Mouse (Mus musculus) heart, postnatal 10 days (tissue): ENCODE data around the gene Ckmt1. TPM values are rescaled to one million over a fixed set of nuclear protein-coding genes. Genes with fewer than 3 reads are reported as not detected.
A peak's percentile ranks its signal among the peaks of the same experiment; 100 is the strongest.

ENCODE experiments used
- DNase-seq, 2 experiments: peaks; one replicate each; pipeline ENCODE4 v3.0.0; 2021
- intact Hi-C: fragments of 180-260 bp; cut with DNase I; formaldehyde crosslinking; loops from one replicate; pipeline ENCODE4 v1.15.1; 2025
- total RNA-seq, 2 experiments: library from RNA; stranded (reverse); gene quantifications; 2 replicates each; pipeline ENCODE4 v1.2.3; 2021

Ckmt1 gene
- total RNA-seq, 2 experiments from 2014 or later, result 1.3 to 1.6 TPM

GRCm38 (mm10) chr2:121408160-121408559 is 50.6 kb downstream of the Ckmt1 start:
- intact Hi-C loops, result no loop called here
- DNase-seq, result peak in 1 of 2 experiments; percentile 40

- no peak for DNase-seq
Measured at GRCm38 (mm10) chr2:121412843-121413386, 55.4 kb downstream of the Ckmt1 start.

More at GRCm38 (mm10) chr2:121412843-121413386, 55.4 kb downstream of the Ckmt1 start:
- intact Hi-C loops, result no loop called here

Other genes starting within 250 kb of the Ckmt1 start
- not detected for gene Tgm7, start 247.9 kb upstream of the Ckmt1 start, total RNA-seq
- 10 to 100 TPM; 10.4 to 13.6 TPM for gene Adal, start 217.3 kb upstream of the Ckmt1 start, total RNA-seq
- 10 to 100 TPM; 10.2 to 12.6 TPM for gene Lcmt2, start 217.1 kb upstream of the Ckmt1 start, total RNA-seq
- 10 to 100 TPM; 16.1 to 18.0 TPM for gene Tubgcp4, start 187.1 kb upstream of the Ckmt1 start, total RNA-seq
- 1 to 10 TPM; 8.0 to 9.5 TPM for gene Zscan29, start 186.6 kb upstream of the Ckmt1 start, total RNA-seq
- 10 to 100 TPM; 51.6 to 57.8 TPM for gene Trp53bp1, start 86.3 kb upstream of the Ckmt1 start, total RNA-seq
- gene Map1a, start 68.1 kb upstream of the Ckmt1 start, total RNA-seq, result 10 to 100 TPM in 1 of 2 experiments, 1 to 10 TPM in 1; 9.6 to 12.2 TPM
- 10 to 100 TPM; 23.5 to 25.0 TPM for gene Ppip5k1, start 2.3 kb upstream of the Ckmt1 start, total RNA-seq
- gene Strc, start 29.5 kb downstream of the Ckmt1 start, total RNA-seq, result not detected
- gene Pdia3, start 56.1 kb downstream of the Ckmt1 start, total RNA-seq, result 100 to 1,000 TPM; 141 to 172 TPM
- gene Catsper2, start 56.1 kb downstream of the Ckmt1 start, total RNA-seq, result 1 to 10 TPM; 2.2 to 3.2 TPM
- under 1 TPM; 0.14 to 0.25 TPM for gene Ell3, start 86.6 kb downstream of the Ckmt1 start, total RNA-seq
- 100 to 1,000 TPM; 407 to 422 TPM for gene Serf2, start 91.5 kb downstream of the Ckmt1 start, total RNA-seq
- 10 to 100 TPM; 22.1 to 23.2 TPM for gene Hypk, start 95.6 kb downstream of the Ckmt1 start, total RNA-seq
- not detected for gene Serinc4, start 99.1 kb downstream of the Ckmt1 start, total RNA-seq
- gene Mfap1b, start 116.4 kb downstream of the Ckmt1 start, total RNA-seq, result 10 to 100 TPM; 25.4 to 28.7 TPM
- 10 to 100 TPM; 27.2 to 28.1 TPM for gene Mfap1a, start 149.0 kb downstream of the Ckmt1 start, total RNA-seq
- 1 to 10 TPM; 6.2 to 8.3 TPM for gene Wdr76, start 149.0 kb downstream of the Ckmt1 start, total RNA-seq